Mouse (Mus musculus): ENCODE data around the gene E2f2. TPM values are rescaled to one million over a fixed set of nuclear protein-coding genes. Genes with fewer than 3 reads are reported as not detected.

E2f2 gene
- total and polyA plus RNA-seq, 2 experiments from 2014 or later, result 0.46 to 2.0 TPM

GRCm38 (mm10) chr4:136167701-136168100, 4.5 kb upstream of the E2f2 start:
- 87% methylated on average over 3 of the region's 3 CpGs for WGBS
- DNase-seq (ENCODE audit: low spot score) (no peak), ATAC-seq (ENCODE audit: low FRiP score) (no peak)
- Histone ChIP-seq H3K4me2 (ENCODE audit: low read depth, low read length, poor library complexity, severe bottlenecking) (no peak overlapping the region), H3K27ac (ENCODE audit: low read depth, low read length) (no peak overlapping the region), H3K36me3 (ENCODE audit: insufficient read depth, low read length) (no peaks in the 10 kb centered on the region), H3K4me1 (ENCODE audit: insufficient read depth, low read length) (no peaks in the 10 kb centered on the region), H3K9ac (replicated peaks; ENCODE audit: low read length, poor library complexity, severe bottlenecking) (no peak overlapping the region), H3K9me3 (ENCODE audit: low read length) (no peaks in the 10 kb centered on the region), H3K27me3 (ENCODE audit: insufficient read depth, low read length) (no peaks in the 10 kb centered on the region), H3K4me3 (ENCODE audit: low read depth, low read length) (no peak overlapping the region)
- no peak for TF ChIP-seq CTCF (IDR thresholded peaks at IDR 0.05)

GRCm38 (mm10) chr4:136170401-136170800, 1.8 kb upstream of the E2f2 start:
- no peak for ATAC-seq (ENCODE audit: low FRiP score)
- no peak for TF ChIP-seq CTCF (IDR thresholded peaks at IDR 0.05)
- H3K9ac ChIP-seq (replicated peaks; ENCODE audit: low read length, poor library complexity, severe bottlenecking), result no peak overlapping the region
- 90% methylated on average over 4 of the region's 4 CpGs for WGBS
- no peaks in the 10 kb centered on the region for H3K27me3 ChIP-seq (ENCODE audit: insufficient read depth, low read length)
- no peaks in the 10 kb centered on the region for H3K9me3 ChIP-seq (ENCODE audit: low read length)
- DNase-seq (ENCODE audit: low spot score), result no peak
- H3K4me1 ChIP-seq (ENCODE audit: insufficient read depth, low read length), result no peaks in the 10 kb centered on the region
- no peak overlapping the region for H3K4me2 ChIP-seq (ENCODE audit: low read depth, low read length, poor library complexity, severe bottlenecking)
- H3K27ac ChIP-seq (ENCODE audit: low read depth, low read length), result no peak overlapping the region
- no peaks in the 10 kb centered on the region for H3K36me3 ChIP-seq (ENCODE audit: insufficient read depth, low read length)
- H3K4me3 ChIP-seq (ENCODE audit: low read depth, low read length), result no peak overlapping the region

GRCm38 (mm10) chr4:136171455-136171854, 739 bp upstream of the E2f2 start:
- 17% methylated on average over 12 of the region's 12 CpGs for WGBS
- no peaks in the 10 kb centered on the region for H3K9me3 ChIP-seq (ENCODE audit: low read length)
- H3K4me2 ChIP-seq (ENCODE audit: low read depth, low read length, poor library complexity, severe bottlenecking), result peak overlapping the region; percentile 100
- ATAC-seq (ENCODE audit: low FRiP score) (no peak), DNase-seq (ENCODE audit: low spot score) (no peak)
- H3K27me3 ChIP-seq (ENCODE audit: insufficient read depth, low read length), result no peaks in the 10 kb centered on the region
- H3K36me3 ChIP-seq (ENCODE audit: insufficient read depth, low read length), result no peaks in the 10 kb centered on the region
- peak overlapping the region; percentile 55 for H3K4me3 ChIP-seq (ENCODE audit: low read depth, low read length)
- TF ChIP-seq CTCF (IDR thresholded peaks at IDR 0.05), result no peak
- no peak overlapping the region for H3K27ac ChIP-seq (ENCODE audit: low read depth, low read length)
- H3K9ac ChIP-seq (replicated peaks; ENCODE audit: low read length, poor library complexity, severe bottlenecking), result peak overlapping the region; percentile 39; the same call in 1 of the 2 replicates
- no peaks in the 10 kb centered on the region for H3K4me1 ChIP-seq (ENCODE audit: insufficient read depth, low read length)

GRCm38 (mm10) chr4:136172542-136173209, 482 bp downstream of the E2f2 start:
- whole genome bisulfite sequencing, result 2% methylated on average over 52 of the region's 67 CpGs
- peak; percentile 60 for DNase-seq (ENCODE audit: low spot score)

GRCm38 (mm10) chr4:136173210-136173715, 1.1 kb downstream of the E2f2 start:
- Histone ChIP-seq H3K4me1 (ENCODE audit: insufficient read depth, low read length) (no peaks in the 10 kb centered on the region), H3K27ac (ENCODE audit: low read depth, low read length) (no peak overlapping the region), H3K4me3 (ENCODE audit: low read depth, low read length) (peak overlapping the region; percentile 55), H3K4me2 (ENCODE audit: low read depth, low read length, poor library complexity, severe bottlenecking) (peak overlapping the region; percentile 100), H3K9me3 (ENCODE audit: low read length) (no peaks in the 10 kb centered on the region), H3K27me3 (ENCODE audit: insufficient read depth, low read length) (no peaks in the 10 kb centered on the region), H3K36me3 (ENCODE audit: insufficient read depth, low read length) (no peaks in the 10 kb centered on the region), H3K9ac (replicated peaks; ENCODE audit: low read length, poor library complexity, severe bottlenecking) (no peak overlapping the region)
- DNase-seq (ENCODE audit: low spot score), result no peak
- TF ChIP-seq CTCF (IDR thresholded peaks at IDR 0.05), result no peak
- no peak for ATAC-seq (ENCODE audit: low FRiP score)
- 5% methylated on average over 14 of the region's 14 CpGs for WGBS

More at GRCm38 (mm10) chr4:136172542-136173209, 482 bp downstream of the E2f2 start:
- no peak for TF ChIP-seq CTCF (IDR thresholded peaks at IDR 0.05)
- Histone ChIP-seq H3K36me3 (ENCODE audit: insufficient read depth, low read length) (no peaks in the 10 kb centered on the region), H3K4me1 (ENCODE audit: insufficient read depth, low read length) (no peaks in the 10 kb centered on the region), H3K4me3 (ENCODE audit: low read depth, low read length) (peak overlapping the region; percentile 55), H3K27ac (ENCODE audit: low read depth, low read length) (no peak overlapping the region), H3K27me3 (ENCODE audit: insufficient read depth, low read length) (no peaks in the 10 kb centered on the region), H3K4me2 (ENCODE audit: low read depth, low read length, poor library complexity, severe bottlenecking) (peak overlapping the region; percentile 100), H3K9ac (replicated peaks; ENCODE audit: low read length, poor library complexity, severe bottlenecking) (peak overlapping the region; percentile 29; the same call in 1 of the 2 replicates), H3K9me3 (ENCODE audit: low read length) (no peaks in the 10 kb centered on the region)
- no peak for ATAC-seq (ENCODE audit: low FRiP score)
